Mouse (Mus musculus) lung, postnatal 25 days (tissue): Measurements from ENCODE around the gene Ap2a2.
A peak's percentile ranks its signal among the peaks of the same experiment; 100 is the strongest.
"Not testable (repeated sequence)": the region's sequence is repeated elsewhere in the genome, so short reads cannot be mapped to it uniquely, and the experiment has no call there.

Experiments
- DNase-seq: peaks from one replicate; pipeline ENCODE4 v3.0.0; 2022; ENCODE audit warnings: low spot score

The Ap2a2 gene

GRCm38 (mm10) chr7:141596971-141597370 lies 35.0 kb downstream of the Ap2a2 start:
- DNase-seq, result no peak

DNA sequence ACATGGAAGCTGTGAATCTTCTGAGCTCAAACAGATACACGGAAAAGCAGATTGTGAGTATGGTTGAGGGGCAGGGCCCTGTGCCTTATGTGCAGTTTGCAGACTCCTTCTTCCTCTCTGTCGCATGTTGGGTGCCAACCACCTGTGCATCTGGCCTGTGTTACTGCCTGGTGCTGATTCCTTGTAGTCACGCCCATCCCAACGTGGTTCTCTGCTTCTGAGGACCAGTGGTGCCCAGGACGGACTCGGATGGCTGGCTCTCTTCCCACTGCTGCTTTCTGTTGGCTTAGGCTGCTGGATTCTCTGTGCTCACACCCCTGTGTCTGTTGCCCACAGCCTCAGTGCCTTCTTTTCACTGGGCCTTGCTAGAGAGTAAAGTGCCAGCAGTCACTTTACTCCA lies 35.6 kb downstream of the Ap2a2 start:
- DNase-seq, result no peak

DNA sequence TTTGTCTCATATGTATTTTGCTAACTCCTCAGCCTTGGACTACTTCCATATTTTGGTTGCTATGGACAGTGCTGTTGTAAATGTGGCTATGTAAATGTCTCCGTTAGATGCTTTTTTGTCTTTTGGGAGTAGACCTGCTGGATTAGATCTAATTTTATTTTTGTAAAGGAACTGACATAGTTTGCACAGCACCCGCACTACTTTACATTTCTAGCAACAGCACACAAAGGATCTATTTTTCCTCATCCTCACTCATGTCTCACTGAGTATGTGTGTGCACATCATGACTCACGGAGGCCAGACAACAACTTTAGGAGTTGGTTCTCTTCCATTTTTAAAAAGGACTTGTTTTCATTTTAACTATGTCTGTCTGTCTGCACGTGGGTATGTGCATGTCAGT lies 45.7 kb downstream of the Ap2a2 start:
- DNase-seq, result no peak

GRCm38 (mm10) chr7:141609719-141610514 lies 47.9 kb downstream of the Ap2a2 start:
- no peak for DNase-seq

- DNase-seq, result peak; percentile 60
These were observed 49.9 kb downstream of the Ap2a2 start for GRCm38 (mm10) chr7:141611711-141612370.

DNA sequence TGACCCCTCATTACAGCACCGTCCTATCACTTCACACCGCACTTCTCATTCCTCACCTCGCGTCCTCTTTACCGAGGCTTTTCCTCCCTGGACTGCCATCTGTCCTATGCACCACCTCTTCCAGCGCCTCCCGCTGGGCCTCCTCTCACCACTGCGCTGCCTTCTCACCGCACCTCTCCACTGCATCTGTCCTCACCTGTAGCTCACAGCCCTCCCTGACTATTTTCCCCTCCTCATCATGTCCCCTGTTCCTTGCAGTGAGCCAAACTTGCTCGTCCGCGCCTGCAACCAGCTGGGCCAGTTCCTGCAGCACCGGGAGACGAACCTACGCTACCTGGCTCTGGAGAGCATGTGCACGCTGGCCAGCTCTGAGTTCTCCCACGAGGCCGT lies 50.4 kb downstream of the Ap2a2 start:
- no peak for DNase-seq

DNA sequence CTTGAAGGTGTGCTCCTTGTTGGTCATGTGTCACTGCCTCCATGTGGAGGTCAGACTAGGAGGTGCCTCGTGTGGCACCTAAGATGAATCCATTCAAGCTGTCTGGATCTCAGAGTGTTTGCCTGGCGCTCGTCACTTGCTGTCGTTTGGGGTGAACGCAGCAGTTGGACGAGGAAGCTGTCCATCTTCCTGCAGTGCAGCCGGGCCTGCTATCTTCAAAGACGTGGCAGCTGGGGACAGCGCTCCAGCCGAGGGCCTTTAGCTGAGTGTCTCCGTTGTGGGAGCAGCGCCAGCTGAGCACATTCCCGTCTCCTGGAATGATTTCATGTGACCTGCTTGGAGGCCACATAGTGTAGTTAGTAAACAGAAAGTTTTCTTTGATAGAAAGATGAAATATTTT lies 50.8 kb downstream of the Ap2a2 start:
- DNase-seq, result peak; percentile 60

DNA sequence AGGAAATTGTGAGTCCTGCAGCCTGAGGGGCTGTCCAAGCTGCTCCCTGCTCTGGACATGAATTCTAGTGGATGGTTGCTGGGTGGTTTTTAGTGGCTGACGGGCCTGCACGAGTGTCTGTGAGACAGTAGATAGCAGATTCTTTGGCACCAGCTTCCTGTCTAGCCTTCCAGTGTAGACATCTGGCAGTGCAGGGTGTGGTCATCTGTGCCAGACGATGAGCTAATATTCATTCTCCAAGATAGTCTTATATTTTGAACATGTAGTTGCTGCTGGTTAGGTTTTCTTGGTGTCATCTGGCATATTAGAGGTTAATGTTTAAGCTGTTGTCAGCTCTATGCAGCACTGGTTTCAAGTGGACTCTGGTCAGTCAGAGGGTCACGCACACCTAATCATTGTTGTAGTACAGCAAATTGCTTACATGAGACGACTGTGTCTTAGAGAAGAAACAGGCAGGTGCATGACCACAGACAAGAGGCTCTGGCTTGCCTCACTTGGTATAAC lies 52.4 kb downstream of the Ap2a2 start:
- no peak for DNase-seq

- DNase-seq, result peak; percentile 57
These were observed 62.2 kb downstream of the Ap2a2 start for GRCm38 (mm10) chr7:141624214-141624613.

DNA sequence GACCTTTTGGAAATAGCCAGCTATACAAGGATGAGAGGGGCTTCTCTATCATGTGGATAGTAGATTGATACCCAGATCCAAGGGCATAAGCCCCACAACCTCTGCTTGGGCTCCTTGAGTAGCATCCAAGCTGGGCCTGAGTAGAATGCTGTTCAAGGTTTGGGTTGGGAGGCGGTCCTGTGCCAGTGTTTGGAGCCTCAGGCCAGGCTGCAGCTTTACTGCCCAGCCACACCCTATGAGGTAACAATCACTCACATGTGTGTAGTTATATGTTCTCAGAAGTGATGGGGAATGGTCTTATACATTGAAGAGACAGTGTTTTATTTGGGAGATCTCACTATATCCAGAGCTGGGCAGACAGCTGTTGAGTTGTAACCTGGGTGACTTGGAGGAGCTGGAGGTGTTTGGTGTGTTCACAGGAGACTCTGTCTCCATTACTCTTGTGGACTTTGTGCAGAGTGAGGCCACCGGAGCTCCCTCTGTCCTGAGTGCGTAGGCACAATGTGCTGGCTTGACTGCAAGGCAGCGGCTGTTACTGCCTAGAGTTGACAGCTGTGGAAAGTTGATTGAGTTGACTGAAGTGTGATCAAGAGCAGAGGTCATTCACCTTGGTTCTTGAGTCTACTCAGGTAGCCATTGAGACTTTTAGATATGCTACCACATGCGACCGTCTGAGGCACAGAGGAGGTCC lies 63.3 kb downstream of the Ap2a2 start:
- DNase-seq, result no peak

DNA sequence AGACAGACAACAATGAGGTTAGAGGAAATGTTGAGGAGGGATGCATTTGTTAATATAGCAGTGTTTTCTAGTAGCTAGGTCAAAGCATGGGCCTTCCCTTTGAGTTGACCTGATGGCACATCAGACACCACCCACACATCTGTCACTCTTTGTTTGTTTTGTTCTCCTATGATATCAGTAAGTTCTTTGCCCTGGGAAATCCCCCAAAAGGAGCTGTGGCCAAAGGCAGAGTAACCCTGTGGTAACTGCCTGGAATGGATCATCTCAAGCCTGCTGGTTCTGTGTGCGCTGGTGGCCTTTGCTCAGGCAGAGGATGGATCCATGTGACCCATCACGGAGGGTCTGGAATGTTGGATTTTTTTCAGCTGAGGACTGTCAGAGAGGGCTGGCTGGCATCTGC lies 66.0 kb downstream of the Ap2a2 start:
- DNase-seq, result no peak

DNA sequence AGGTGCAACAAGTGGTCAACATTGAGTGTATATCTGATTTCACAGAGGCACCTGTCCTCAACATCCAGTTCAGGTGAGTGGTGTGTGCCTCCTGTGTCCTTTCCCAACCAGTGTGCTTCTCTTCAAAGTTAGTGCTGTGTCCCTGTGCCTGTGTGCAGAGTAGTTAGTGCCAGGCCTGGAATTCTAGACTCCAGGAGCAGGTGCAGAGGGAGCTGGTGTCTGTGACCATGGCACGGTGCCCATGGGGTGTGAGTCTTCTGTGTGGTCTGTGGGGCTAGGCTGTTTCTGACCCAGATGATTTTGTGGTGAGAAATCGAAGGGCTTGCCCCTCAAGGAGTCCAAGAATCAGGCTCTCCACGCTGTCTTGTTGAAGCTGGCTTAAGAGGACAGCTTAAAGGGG lies 67.3 kb downstream of the Ap2a2 start:
- no peak for DNase-seq

DNA sequence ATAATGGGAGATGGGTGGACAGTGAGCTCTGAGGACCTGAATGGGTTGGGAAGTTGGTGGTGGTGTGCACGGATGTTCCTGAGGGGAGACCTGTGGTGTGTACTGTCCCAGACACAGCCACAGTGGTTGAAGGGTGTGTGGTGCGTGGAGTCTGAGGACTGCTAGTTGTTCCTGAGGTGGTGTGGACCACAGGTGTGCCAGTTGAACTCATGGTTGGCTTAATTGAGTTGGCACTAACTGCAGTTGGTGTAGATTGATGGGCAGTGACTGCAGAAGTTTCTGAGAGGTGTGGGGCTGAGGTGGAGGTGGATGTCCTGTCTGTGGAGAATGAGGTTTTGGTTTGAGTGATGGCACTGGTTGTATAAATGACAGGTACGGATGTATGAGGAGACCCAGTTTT lies 76.1 kb downstream of the Ap2a2 start:
- not testable (repeated sequence) for DNase-seq

DNA sequence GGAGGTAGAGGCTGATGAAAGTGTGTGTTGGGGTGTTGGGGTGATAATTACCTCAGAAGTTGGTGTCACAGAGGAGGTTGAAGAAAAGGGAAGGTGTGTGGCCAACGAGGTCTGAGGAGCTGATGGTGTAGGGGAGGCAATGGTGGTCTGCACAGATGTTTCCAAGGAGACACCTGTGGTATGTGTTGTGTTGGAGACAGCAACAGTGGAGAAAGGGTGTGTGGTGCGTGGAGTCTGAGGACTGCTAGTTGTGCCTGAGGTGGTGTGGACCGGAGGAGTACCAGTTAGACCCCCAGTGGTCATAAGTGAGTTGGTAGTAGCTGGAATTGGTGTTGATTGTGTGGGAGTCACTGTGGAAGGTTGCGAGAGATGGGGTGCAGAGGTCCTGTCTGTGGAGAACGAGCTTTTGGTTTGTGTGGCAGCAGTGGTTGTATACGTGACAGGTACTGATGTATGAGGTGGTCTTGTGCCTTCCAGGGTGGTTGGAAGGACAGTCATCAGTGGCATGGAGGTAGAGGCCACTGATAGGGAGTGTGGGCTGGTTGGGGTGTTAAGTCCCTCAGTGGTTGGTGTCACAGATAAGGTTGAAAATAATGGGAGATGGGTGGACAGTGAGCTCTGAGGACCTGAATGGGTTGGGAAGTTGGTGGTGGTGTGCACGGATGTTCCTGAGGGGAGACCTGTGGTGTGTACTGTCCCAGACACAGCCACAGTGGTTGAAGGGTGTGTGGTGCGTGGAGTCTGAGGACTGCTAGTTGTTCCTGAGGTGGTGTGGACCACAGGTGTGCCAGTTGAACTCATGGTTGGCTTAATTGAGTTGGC lies 76.8 kb downstream of the Ap2a2 start:
- not testable (repeated sequence) for DNase-seq

DNA sequence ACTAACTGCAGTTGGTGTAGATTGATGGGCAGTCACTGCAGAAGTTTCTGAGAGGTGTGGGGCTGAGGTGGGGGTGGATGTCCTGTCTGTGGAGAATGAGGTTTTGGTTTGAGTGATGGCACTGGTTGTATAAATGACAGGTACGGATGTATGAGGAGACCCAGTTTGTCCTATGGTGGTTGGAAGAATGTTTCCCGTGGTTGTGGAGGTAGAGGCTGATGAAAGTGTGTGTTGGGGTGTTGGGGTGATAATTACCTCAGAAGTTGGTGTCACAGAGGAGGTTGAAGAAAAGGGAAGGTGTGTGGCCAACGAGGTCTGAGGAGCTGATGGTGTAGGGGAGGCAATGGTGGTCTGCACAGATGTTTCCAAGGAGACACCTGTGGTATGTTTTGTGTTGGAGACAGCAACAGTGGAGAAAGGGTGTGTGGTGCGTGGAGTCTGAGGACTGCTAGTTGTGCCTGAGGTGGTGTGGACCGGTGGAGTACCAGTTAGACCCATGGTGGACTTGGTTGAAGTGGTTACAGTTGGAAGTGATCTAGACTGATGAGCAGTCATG lies 77.4 kb downstream of the Ap2a2 start:
- not testable (repeated sequence) for DNase-seq

- DNase-seq, result no peak
These were observed 80.4 kb downstream of the Ap2a2 start for GRCm38 (mm10) chr7:141642375-141642774.

DNA sequence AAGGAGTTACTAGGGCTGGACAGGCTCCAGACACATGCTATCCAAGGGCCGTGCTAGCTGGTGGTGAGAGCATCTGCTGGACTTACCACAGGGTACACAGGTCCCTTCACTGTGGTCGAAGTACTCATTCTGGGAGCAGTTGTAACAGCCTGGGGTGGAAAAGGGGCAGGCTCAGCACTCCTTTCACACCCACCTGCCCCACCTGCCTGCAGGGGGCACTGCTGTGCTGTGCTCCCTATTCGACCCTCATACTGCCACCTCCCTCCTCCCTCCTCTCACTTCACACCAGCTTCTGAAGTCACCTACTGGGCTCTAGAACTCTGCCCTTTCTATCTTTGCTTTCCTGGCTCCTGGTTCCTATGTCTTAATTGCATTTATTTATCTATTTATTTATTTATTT lies 81.2 kb downstream of the Ap2a2 start:
- DNase-seq, result no peak

DNA sequence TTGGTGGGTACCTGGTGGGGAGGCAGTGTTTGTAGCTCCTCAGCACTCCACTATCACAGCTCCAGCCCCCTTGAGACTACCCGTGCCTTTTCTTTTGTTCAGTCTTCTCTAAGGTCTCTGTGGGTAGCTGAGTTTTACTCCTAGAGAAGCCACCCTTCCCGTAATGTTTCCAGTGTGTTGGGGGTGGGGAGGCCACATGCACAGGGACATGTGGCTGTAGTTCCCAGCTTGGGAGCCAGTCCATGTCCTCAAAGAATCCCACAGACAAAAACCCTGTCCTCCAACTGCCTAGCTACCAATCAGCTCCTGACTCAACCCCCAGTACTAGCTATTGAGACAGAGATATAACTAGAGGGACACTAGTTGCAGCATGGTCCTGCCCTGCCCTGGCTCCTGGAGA lies 85.1 kb downstream of the Ap2a2 start:
- no peak for DNase-seq

DNA sequence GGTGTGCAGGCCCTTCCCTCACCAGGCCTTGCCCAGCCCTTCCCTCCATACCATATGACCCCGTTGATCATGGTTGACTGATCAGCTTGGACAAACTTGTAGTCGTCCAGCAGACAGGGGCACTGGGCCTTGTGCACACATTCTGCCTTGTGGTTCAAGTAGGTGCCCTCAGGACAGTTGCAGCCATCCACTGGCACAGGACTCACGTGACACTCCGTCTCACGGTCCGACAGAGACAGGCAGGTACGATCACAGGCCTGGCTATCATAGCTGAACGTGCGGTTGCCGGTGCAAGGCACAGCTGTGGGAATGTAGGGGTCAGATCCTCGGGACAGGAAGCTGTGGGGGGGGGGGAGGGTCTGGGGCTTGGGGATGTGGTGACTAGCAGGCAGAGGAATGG lies 85.8 kb downstream of the Ap2a2 start:
- DNase-seq, result no peak

DNA sequence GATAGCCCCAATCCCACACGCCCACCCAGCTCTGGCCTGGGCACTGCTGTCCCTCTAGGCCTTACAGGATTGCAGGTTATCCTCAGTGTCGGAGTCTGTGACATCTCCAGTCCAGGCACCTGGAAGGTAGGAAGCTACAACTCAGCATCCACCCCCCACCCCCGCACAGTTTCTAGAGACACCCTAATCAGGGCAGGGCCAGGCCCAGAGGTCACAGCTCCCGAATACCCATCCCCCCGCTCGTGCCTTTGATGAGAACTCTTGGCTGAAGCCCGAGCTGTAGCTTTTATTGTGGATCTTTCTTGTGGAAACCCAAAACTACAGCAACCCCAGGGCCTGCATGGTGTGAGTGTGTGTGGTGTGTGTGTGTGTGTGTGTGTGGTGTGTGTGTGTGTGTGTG lies 90.2 kb downstream of the Ap2a2 start:
- DNase-seq, result no peak

- DNase-seq, result no peak
These were observed 98.4 kb downstream of the Ap2a2 start for GRCm38 (mm10) chr7:141660346-141660745.

GRCm38 (mm10) chr7:141661481-141661880 lies 99.5 kb downstream of the Ap2a2 start:
- peak; percentile 18 for DNase-seq
